ENCODE assay signal across 9 mouse cellular contexts in genomic region chr10:62049782-62050192, GRCm38 (mm10).
DNase-seq lines count a peak whose midpoint lies in the region; ATAC-seq lines count a peak whose summit lies in the region.
"Had no signal": no experiment of that assay in that cellular context is flagged by ENCODE, and none has a peak within 500 bp of the region (broad histone marks: within the 10 kb centered on the region; RNA-seq: fewer than 3 reads in every experiment).

No protein-coding gene starts in this region.

- no peak overlapping the region for H3K9ac ChIP-seq in embryonic facial prominence, embryonic 14.5 days (ENCODE audit: low read depth, low read length)
- no peak overlapping the region for H3K9ac ChIP-seq in heart, embryonic 16.5 days (ENCODE audit: low read length)

- no peaks in the 10 kb centered on the region for H3K4me1 ChIP-seq in embryonic facial prominence, embryonic 14.5 days (ENCODE audit: control insufficient read depth, insufficient read depth, low read length)
- H3K4me1 ChIP-seq in heart, embryonic 16.5 days (ENCODE audit: control insufficient read depth, insufficient read depth, low read length), result peaks cover 9% of the 10 kb centered on the region; the same call in 1 of the 2 replicates

- H3K36me3 ChIP-seq in embryonic facial prominence, embryonic 14.5 days (ENCODE audit: control insufficient read depth, insufficient read depth, low read length), result no peaks in the 10 kb centered on the region
- no peaks in the 10 kb centered on the region for H3K36me3 ChIP-seq in heart, embryonic 16.5 days (ENCODE audit: control insufficient read depth, insufficient read depth)

- no peaks in the 10 kb centered on the region for H3K9me3 ChIP-seq in embryonic facial prominence, embryonic 14.5 days (ENCODE audit: control insufficient read depth, low read length)
- 0 out of 2 replicates have a peak, but pooled peaks cover 2% of the 10 kb centered on the region for H3K9me3 ChIP-seq in heart, embryonic 16.5 days (replicated peaks; ENCODE audit: control insufficient read depth, low read length)

- no peak overlapping the region for H3K4me2 ChIP-seq in embryonic facial prominence, embryonic 14.5 days (ENCODE audit: low read depth, low read length)
- H3K4me2 ChIP-seq in heart, embryonic 16.5 days (ENCODE audit: low read depth, low read length), result no peak overlapping the region

- DNase-seq in 416B (ENCODE audit: low read depth) (peak; percentile 43), MN1 (ENCODE audit: low spot score) (no peak)
- DNase-seq in embryonic facial prominence, embryonic 14.5 days (ENCODE audit: low spot score), result peak; percentile 66
- peak; percentile 55 to 66 for DNase-seq in kidney, postnatal 4 days
- no peak for DNase-seq in cerebellum, adult 9-10 months
- DNase-seq in thymus, postnatal 4 days, result no peak
- DNase-seq in yolk sac, embryonic 10.5 days (ENCODE audit: low spot score), result no peak

- no peaks in the 10 kb centered on the region for H3K27me3 ChIP-seq in embryonic facial prominence, embryonic 14.5 days (replicated peaks; ENCODE audit: control insufficient read depth, insufficient read depth, low read length)
- H3K27me3 ChIP-seq in heart, embryonic 16.5 days (ENCODE audit: control insufficient read depth, insufficient read depth, low read length), result no peaks in the 10 kb centered on the region

- peak; percentile 75; the same call in 1 of the 2 replicates for ATAC-seq in embryonic facial prominence, embryonic 14.5 days (ENCODE audit: low read depth)
- peak; percentile 87 for ATAC-seq in heart, embryonic 16.5 days (replicated peaks; ENCODE audit: extremely low read depth, insufficient read depth, low FRiP score)
- ATAC-seq: midbrain, embryonic 16.5 days had no signal

- H3K27ac ChIP-seq in embryonic facial prominence, embryonic 14.5 days (replicated peaks; ENCODE audit: low read depth, low read length), result no peak overlapping the region
- H3K27ac ChIP-seq in heart, embryonic 16.5 days (ENCODE audit: low read length), result peak overlapping the region; percentile 61

- H3K4me3 ChIP-seq in embryonic facial prominence, embryonic 14.5 days (ENCODE audit: low read depth, low read length), result no peak overlapping the region
- no peak overlapping the region for H3K4me3 ChIP-seq in heart, embryonic 16.5 days (ENCODE audit: low read length)

- 24% methylated on average over 2 of the region's 3 CpGs for WGBS in embryonic facial prominence, embryonic 14.5 days
- WGBS in heart, embryonic 16.5 days, result 5% methylated on average over 3 of the region's 3 CpGs

Comparison
In these comparisons a context has a peak if more than half of its experiments do, and no peak if none do; other contexts are left out.
1. DNase-seq: peak in 416B (single experiment), embryonic facial prominence, embryonic 14.5 days (single experiment) and kidney, postnatal 4 days (2 of 2); none in cerebellum, adult 9-10 months (single experiment), MN1 (single experiment), thymus, postnatal 4 days (single experiment) and yolk sac, embryonic 10.5 days (single experiment).